Mouse (Mus musculus): ENCODE results near the gene Myh9. TPM values are rescaled to one million over a fixed set of nuclear protein-coding genes. Genes with fewer than 3 reads are reported as not detected.

Myh9 gene
- total RNA-seq, 2 experiments from 2014 or later, result 98.3 to 195 TPM

- peak; percentile 32; the same call in 1 of the 2 replicates for ATAC-seq (replicated peaks; ENCODE audit: low FRiP score, low TSS enrichment, poor library complexity, severe bottlenecking)
Observed at GRCm38 (mm10) chr15:77798664-77799490, 43.1 kb downstream of the Myh9 start.

DNA sequence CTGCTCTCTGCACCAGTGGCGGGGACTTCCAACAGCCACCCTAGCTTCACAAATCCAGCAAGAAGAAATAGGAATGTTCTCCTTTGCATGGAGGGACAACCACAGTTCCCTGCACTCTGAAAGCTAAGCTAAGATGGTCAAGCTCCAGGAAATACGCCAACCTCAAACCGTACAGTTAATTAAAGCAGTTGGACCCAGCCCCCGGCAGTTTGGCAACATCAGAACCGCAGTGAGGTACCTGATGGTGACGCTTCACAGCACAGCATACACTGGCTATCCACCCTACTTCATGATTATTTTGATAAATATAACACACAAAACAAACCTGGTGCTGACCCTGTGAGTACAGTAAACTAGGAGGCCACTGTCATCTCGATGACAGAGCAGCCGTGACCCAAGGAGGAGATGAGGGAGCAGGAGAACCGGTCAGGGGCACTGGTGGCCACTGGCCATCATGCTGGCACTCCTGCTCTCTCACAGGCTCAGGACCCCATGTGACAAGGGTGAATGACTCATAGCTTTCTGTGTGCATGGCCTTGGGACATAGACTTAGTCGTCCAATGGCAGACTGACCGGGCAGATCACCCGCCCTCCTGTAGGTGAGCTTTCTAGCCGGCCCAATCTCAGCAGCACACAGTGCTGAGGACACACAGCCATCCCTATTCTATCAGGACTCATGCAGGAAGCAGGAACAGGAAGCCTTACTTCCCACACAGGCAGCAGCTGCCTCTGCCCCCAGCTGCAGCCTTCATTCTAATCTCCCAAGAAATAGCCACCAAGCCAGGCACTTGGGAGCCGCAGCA lies 44.2 kb downstream of the Myh9 start:
- ATAC-seq (replicated peaks; ENCODE audit: low FRiP score, low TSS enrichment, poor library complexity, severe bottlenecking), result no peak

- no peak for ATAC-seq (replicated peaks; ENCODE audit: low FRiP score, low TSS enrichment, poor library complexity, severe bottlenecking)
Observed at GRCm38 (mm10) chr15:77796409-77797035, 45.5 kb downstream of the Myh9 start.

DNA sequence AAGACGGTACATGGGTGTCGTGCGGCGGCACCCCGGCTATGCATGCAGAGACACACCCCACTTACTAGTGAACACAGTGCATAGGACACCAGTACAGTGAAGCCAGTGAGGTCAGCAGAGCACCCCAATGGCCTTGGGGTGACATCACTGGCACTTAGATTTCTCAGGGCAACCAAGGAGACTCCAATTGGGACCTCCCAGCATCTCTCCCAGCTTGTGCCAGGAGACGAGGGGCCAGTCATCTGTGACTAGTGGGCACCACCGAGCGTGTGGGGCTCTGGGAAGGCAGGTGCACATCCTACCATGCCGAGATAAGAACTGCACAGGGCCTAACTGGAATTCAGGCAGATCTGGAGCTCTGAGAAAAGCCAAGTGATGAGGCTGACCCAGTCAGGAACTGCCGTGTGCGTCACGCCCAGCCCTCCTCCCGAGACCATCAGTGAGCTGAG lies 47.0 kb downstream of the Myh9 start:
- no peak for ATAC-seq (replicated peaks; ENCODE audit: low FRiP score, low TSS enrichment, poor library complexity, severe bottlenecking)

DNA sequence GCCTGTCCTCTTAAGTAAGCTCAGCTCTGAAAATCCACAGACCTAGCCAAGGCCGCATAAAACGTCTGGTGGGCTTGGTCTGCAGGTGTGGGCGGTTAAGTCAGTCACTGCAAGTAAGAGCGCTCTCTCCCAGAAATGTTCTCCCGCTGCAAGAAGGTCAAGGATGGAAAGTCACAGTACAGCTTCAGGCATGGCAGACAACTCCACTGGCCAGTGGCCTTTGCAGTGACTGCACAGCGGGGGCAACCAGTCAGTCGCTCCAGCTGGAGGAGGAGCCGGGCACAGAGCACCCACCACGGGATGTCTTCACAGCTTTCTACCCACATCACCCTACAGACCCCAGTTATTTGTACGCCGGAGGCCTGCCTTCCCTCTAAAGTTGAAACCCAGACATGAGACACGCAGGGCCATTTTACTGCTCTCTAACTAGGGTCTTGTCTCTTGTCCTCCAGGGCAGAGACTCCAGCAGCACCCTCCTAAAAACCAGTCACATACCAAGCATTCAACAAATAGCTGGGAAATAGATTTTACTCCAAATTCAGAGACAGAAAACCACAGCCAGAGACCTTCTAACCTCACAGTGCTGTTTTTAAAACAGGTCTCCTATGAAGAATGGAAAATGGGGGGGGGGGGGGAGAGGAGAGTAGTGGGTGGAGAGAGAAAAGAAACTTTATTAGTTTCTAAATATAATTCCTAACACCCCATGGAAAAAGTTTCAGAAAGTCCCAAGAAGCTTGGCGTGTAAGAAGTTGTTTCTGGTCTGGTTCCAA lies 47.7 kb downstream of the Myh9 start:
- no peak for ATAC-seq (replicated peaks; ENCODE audit: low FRiP score, low TSS enrichment, poor library complexity, severe bottlenecking)

- ATAC-seq (replicated peaks; ENCODE audit: low FRiP score, low TSS enrichment, poor library complexity, severe bottlenecking), result no peak
Observed at GRCm38 (mm10) chr15:77793554-77793953, 48.4 kb downstream of the Myh9 start.

DNA sequence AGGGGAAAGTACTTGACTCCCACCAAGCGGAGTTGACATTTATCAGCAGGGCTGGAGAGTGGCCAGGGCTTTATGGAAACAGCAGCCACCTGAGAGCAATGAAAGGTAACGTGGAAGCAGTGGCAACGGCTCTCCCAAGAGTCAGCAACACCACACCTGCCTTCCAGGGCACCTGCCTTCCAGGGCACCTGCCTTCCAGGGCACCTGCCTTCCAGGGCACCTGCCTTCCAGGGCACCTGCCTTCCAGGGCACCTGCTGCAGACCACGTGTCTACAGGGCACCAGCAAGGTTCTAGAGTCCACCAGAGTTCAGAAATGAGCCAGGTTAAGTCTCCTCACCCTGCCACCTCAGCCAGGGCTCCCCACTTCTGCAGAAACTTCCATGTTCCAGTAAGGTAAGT lies 48.9 kb downstream of the Myh9 start:
- ATAC-seq (replicated peaks; ENCODE audit: low FRiP score, low TSS enrichment, poor library complexity, severe bottlenecking), result no peak

- no peak for ATAC-seq (replicated peaks; ENCODE audit: low FRiP score, low TSS enrichment, poor library complexity, severe bottlenecking)
Observed at GRCm38 (mm10) chr15:77792056-77792455, 49.9 kb downstream of the Myh9 start.

GRCm38 (mm10) chr15:77790656-77791405 lies 51.1 kb downstream of the Myh9 start:
- ATAC-seq (replicated peaks; ENCODE audit: low FRiP score, low TSS enrichment, poor library complexity, severe bottlenecking), result no peak

- no peak for ATAC-seq (replicated peaks; ENCODE audit: low FRiP score, low TSS enrichment, poor library complexity, severe bottlenecking)
Observed at GRCm38 (mm10) chr15:77789186-77789585, 52.8 kb downstream of the Myh9 start.

DNA sequence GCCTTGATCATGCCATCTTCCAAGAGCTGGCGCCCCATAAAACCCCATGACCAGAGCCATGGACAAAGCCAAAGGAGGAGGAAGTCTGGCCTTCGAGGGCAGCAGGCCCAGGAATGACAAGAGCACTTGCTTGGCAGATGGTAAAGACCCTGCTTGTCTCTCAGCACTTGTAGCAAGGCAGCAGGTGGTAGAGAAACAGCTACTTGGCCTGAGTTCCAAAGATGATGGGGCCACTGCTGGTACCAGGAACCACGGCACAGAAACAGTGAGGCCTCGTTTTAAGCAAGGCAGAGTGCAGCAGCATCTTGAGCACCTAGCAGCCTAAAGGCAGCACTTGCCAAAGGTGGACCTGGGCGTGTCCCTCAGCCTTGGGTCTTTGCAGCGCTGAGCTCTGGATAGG lies 53.6 kb downstream of the Myh9 start:
- no peak for ATAC-seq (replicated peaks; ENCODE audit: low FRiP score, low TSS enrichment, poor library complexity, severe bottlenecking)

DNA sequence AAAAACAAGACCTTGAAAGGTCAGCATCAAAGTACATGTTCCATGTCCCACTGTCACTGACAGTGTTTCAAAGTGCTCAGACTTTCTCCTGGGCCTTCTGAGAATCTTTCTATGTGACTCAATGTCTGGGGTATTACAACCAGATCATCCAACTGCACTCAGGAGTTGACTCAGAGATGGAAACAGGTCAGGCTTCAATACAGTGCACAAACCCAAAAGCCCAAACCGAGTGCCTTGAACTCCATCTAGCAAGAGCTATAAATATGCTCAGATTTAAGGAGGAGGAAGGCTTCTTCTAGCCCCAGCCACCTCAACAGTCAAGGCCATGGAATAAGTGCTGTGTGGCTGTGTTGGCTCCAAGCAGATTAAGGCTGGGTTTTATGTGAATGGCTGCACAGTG lies 56.2 kb downstream of the Myh9 start:
- no peak for ATAC-seq (replicated peaks; ENCODE audit: low FRiP score, low TSS enrichment, poor library complexity, severe bottlenecking)

DNA sequence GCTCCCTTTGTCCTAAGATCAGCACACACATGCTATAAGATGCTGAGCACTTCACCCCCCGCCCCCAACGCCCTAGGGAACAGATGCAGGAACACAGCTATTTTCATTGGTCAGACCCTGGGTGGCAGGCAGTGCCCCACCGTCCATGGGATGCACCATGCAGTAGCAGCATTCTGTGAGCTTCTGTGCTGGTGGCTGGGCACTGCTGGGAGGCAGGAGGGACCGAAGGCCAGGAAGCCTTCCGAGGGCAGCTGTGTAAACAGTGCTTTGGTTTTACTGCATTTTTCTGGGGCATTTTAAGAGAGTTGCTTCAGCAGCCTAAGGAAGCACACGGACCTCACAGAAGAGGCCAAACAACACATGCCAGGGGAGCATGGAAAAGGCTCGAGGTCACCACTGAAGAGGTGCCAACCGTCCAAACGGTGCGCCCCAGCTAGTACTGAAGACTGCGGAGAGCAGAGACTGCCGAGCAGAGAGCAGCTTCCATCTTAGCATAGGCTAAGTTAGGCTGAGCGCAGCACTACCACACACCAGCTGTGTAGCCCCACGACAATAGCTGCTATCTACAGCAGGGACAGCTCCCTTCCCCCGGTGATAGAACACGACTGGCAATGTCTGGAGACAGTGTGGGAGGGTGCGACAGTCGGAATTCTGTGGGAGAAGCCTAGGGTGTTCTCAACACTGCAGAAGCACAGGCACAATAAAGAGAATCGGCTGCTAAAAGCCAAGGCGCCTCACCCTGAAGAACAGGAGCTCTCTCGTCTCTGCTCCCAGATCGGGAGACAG lies 57.7 kb downstream of the Myh9 start:
- ATAC-seq (replicated peaks; ENCODE audit: low FRiP score, low TSS enrichment, poor library complexity, severe bottlenecking), result no peak

DNA sequence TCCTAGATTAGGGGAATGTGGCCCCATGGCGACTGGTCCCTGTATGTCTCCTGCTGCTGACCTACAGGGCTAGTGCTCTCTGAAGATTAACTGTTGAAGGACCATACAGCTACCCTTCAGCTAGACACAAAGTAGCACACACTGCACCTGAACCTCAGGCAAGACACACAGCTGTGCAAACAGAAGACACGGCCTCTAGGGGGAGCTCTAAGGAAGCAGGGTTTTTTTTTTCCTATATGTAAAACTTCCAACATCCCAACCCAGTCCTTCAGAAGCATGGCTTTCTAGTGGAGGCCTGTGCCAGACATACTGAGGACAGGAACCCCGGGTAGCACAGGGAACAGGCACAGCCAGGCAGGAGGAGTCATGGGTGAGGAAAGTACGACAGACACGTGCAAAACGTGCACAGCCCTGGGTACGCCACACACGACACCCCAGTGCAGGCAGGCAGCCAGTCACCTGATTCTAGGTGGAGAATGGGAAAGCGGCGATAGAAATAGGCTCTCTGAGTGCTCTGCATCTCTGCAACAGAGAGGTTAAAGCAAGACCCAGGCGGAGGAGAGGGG lies 59.4 kb downstream of the Myh9 start:
- ATAC-seq (replicated peaks; ENCODE audit: low FRiP score, low TSS enrichment, poor library complexity, severe bottlenecking), result 0 out of 2 replicates have a peak, but pooled peaks have one; percentile 15

DNA sequence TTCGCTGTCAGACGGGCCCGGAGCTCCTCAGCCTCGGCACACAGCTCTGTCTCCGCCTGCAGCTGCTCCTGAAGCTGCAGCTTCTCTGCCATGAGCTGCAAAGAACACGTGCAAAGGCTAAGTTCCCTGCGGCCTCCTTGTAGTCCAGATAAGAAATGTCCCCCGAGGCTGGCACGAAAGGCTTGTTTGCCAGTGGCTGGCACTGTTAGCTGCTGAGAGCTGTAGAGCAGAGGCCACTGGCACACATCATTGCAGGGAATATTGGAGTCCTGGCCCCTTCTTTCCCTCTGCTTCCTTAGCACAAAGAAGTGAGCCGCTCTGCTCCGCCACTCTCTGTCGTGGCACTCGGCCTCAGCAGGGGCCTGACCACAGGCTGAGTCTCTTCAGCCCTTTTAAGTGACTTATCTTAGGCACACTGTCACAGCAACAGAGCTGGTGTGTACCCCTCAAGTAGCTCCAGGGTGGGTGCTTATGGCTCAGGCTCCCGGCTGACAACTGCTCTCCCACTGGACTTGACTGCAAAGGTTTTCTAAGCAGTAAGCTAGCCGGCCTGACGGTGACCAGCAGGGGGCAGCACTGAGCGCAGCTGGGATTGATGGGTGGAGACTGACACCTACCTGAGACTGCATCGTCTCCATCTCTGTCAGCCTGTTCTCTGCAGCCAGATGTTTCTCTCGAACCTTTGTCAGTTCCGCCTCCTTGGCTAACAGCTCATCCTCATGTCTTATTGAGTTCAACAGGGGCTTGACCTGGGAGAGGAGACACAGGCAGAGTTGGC lies 66.6 kb downstream of the Myh9 start:
- ATAC-seq (replicated peaks; ENCODE audit: low FRiP score, low TSS enrichment, poor library complexity, severe bottlenecking), result 0 out of 2 replicates have a peak, but pooled peaks have one; percentile 26

DNA sequence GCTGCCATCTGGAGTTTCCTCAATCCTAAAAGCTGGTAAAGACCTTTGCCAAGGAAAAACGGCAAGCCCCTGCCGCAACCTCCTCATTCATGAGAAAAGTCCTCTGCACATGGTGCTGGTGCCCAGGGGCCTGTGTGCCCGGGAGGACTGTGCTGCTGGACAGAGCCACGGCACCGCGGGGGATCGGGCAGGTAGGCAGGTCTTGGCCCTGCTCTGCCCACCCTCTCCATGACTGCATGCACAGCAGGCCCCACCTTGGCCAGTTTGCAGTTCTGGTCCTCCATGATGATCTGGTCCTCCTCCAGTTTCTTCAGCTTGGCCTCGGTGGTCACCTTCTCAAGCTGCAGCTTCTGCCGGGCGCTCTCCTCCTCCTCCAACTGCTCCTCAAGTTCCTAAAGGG lies 67.7 kb downstream of the Myh9 start:
- no peak for ATAC-seq (replicated peaks; ENCODE audit: low FRiP score, low TSS enrichment, poor library complexity, severe bottlenecking)
